Mouse (Mus musculus) 3134 (cell line): ENCODE data around the gene Rgl1.

Experiments used
- DNase-seq: peaks from one replicate; pipeline ENCODE4 v3.0.0-alpha.2; 2011; ENCODE audit warnings: low spot score; ENCODE audit not compliant: insufficient read length; ENCODE audit errors: extremely low read depth

The Rgl1 gene

GRCm38 (mm10) chr1:152766032-152766772, at the start of gene Rgl1, which contains the start of gene Arpc5:
Gene Rgl1, minus strand, starts transcription at chr1:152766351.
Gene Arpc5, plus strand, starts transcription at chr1:152766542.
- peak; percentile 97 for DNase-seq

DNA sequence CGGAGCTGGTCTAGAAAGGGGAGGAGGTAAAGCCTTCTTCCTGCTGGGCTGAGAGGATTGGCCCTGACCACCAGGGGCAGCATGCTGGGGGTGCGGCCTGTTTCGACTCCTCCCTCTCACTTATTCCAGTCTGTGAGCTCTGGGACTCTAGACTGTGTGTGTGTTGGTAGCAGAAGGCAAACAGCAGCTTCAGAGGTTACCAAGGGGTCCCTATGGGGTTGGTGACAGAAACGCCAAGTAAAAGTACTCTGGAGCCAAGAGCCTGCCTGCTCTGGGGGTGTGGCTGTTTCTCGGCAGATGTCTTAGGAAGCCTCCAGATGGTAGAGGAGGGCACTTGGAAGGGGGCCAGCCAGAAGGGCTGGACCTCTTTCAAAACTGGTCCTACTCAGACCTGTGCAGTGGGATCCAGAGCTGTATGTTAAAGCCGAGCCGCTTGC, 49.1 kb upstream of the Rgl1 start:
- peak; percentile 51 for DNase-seq

DNA sequence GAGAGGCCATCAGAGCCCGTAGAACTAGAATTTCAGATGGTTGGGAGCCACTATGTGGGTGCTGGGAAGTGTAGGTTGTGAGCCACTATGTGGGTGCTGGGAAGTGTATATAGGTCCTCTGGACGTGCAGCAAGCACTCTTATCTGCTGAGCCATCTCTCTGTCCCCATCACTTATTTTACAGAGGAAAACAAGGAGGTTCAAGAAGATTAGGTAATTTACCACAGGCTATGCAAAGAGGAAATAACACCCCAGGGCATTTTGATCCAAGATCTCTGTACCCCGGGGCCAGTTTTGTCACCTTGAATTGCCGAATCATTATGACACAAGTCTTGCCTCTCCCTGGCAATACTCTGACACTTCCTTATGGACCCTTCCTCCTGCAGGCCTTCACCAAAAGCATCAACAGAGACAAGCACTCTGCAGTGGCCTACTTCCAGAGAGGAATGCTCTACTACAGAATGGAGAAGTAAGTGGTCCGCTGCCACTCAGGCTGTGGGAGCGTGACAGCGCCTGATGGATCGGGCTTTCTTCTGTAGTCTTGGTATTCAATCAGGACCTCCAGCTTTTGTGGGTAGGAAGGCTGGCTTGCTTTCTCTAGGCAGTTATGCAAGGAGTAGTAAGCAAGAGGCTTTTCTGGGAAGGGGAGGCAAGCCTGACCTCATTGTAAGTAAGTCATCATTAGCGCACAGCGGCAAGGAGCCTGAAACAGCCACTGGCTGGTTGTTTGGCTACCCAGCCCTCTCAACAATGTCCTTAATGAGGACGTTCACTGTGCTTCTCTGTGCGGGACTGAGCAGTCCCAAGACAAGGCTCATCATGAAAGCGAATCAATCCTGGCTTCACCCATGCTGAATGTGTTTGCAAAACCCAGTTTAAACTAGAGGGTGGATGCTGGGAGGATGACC, 44.6 kb upstream of the Rgl1 start:
- no peak for DNase-seq

DNA sequence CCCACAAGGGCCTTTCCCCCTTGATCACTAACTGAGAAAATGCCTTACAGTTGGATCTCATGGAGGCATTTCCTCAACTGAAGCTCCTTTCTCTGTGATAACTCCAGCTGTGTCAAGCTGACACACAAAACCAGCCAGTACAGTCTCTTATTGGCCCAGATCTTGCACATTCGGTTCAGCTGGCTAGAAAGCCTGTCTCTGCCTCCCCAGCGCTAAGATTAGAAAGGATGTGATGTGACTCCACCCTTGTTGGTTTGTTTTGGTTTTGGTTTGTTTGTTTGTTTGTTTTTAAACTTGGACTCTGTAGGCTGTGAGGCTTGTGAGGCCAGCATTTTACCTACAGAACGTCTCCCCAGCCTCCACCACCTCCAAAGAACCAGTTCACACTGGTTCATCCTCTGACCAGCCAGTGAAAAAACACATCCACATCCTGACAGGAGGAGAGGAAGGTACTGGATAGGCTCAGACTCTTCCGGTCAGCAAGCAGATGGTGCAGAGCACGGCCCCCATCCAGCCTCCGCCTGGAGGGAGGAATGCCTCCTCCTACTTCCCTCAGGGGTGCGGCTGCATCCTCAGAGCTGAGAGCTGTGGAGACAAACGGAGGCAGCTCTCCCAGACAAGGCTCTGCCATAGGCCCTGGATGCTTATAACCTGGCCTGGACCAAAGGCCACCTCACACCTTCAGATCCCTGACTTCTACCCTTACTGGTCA, 43.5 kb upstream of the Rgl1 start:
- DNase-seq = no peak

GRCm38 (mm10) chr1:152808392-152808680, 42.2 kb upstream of the Rgl1 start:
- DNase-seq = no peak

GRCm38 (mm10) chr1:152807619-152808391, 41.7 kb upstream of the Rgl1 start:
- DNase-seq = no peak

DNA sequence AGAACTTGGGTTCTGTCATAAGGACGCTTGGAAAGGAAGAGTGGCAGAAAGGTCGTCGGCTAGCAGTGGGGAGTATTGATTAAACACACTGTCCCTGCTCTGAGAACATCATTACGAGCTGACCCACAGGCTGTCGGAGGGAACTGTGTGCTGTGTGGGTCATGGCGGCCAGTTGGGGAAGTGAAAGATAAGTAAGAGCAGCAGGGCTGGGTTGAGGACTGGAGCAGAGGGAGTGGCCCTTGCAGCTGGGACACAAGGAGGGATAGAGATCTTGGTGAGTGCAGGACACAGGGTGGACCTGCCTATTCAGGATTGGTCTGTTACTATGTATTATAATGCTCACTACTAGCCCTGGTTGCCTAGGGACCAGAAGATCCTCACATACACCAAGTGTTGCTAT, 38.8 kb upstream of the Rgl1 start:
- DNase-seq = no peak

GRCm38 (mm10) chr1:152800633-152801176, 34.6 kb upstream of the Rgl1 start:
- DNase-seq = no peak

DNA sequence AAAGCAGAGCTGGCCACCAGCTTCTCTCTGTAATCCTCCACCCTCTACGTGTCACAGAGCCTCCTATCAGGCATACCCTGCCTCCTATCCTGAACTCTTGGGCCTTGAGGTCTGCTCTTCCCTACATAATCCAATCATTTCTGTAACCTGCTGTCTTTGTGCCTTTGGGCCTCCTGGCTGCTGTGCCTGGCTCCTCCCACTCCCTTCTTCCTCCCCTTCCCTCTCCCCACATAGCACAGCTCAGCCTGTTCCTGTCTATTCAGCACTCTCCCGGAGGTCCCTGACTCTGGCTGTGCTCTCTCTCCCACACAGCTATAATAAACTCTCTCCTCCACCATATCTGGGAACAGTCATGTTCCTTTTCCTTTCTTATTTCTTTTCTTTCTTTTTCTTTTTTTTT, 33.7 kb upstream of the Rgl1 start, which contains the start of gene Ncf2:
TSS of gene Ncf2 (plus strand) at position 298 of the 400 bp plus-strand sequence.
- no peak for DNase-seq

- DNase-seq = no peak
These were observed 32.0 kb upstream of the Rgl1 start for GRCm38 (mm10) chr1:152798125-152798524.

DNA sequence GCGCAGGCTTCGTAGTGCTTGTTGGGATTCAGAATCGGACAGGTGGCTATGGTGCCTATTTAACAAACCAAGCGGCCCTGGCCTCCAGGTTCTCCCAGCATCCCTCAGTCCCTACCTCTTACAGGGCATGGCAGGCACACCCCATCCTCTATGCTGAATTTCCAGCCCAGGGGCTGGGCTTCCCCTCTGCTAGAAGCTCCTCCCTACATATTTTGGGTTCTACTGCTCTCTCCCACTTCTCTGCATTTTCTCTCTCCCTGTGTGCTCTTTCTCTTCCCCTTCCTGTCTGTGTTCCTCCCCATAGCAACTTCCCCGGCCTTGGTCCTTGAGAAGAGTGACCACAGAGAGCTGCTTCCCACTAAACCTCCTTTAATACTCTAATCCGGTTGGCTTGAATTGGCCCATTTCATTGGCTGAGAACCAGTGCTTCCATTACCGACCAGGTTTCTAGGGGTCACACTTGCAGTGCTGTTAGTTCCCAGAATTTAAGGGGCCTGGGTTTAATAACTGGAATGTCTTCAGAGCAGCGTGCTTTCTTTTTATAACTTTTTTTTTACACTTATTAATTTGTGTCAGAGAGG, 30.6 kb upstream of the Rgl1 start:
- no peak for DNase-seq

- DNase-seq = no peak
These were observed 29.6 kb upstream of the Rgl1 start for GRCm38 (mm10) chr1:152795688-152796255.

- no peak for DNase-seq
These were observed 27.5 kb upstream of the Rgl1 start for GRCm38 (mm10) chr1:152793495-152794130.

- no peak for DNase-seq
These were observed 26.8 kb upstream of the Rgl1 start for GRCm38 (mm10) chr1:152792736-152793494.

- no peak for DNase-seq
These were observed 25.1 kb upstream of the Rgl1 start for GRCm38 (mm10) chr1:152791269-152791668.

DNA sequence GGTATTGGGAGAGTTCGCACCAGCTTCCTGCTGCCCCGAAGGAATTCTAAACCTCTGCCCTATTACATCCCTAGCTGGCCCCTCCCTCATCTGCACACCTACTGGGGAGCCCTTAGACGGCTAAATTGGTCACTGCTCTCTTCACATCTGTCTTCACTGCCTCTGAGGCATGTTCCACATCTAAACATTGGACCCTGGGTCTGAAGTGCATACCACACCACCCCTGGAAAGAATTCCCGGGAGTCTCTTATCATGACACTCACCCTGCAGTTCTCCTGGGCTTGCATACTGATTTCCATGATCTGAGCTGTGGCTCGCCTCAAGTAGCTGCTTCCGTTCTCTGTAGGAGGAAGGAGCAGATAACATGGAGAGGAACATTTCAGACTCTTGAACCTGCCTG, 24.7 kb upstream of the Rgl1 start:
- no peak for DNase-seq

- DNase-seq = no peak
These were observed 24.1 kb upstream of the Rgl1 start for GRCm38 (mm10) chr1:152790254-152790653.

DNA sequence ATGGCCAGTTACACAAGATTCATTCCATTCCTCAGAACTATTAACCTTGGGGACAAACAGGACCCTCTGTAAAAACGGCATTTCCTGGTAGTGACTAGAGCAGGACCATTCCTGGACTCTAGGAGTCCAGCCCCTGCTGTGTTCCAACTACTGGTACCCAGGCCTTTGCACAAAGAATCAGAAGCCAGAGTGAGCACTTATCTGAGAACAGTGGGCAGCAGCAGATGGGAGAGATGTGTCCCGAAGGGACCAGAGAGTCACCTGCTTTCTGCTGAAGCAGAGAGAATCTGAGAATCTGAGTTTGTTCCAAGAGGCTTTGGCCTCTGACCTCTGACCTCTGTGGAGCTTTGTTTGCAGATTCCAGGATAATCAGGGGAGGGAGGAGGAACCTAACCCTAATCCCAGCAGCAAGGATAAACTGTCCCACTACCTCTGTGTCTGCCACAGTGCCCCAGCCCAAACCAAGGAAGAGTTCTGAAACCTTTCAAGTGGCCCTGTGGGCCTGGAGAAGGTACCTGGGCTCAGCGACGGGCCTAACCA, 22.0 kb upstream of the Rgl1 start:
- DNase-seq = no peak
